8 mouse cellular contexts compared by ENCODE assay signal in the genomic region with DNA sequence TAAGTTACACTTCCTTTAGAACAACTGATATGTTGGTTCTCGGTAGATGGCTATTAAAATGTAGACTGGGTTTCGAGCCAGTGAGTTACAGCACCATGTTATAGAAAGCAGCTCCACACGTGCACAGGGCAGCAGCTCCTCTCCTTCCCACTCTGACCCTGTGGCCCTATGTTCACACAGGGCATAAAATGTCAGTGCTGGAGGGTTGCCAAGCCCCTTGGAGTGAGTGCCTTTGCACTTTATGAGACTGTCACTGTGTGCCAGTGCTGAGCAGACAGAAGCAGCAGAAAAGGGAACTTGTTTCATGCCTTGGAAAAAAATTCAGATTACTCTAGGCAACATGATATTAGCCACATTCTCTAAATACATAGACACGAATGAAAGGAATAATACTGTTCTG. TPM values are rescaled to one million over a fixed set of nuclear protein-coding genes. Genes with fewer than 3 reads are reported as not detected.
DNase-seq lines count a peak whose midpoint lies in the region; ATAC-seq and TF ChIP-seq lines count a peak whose summit lies in the region.

No protein-coding gene starts in this region.

- H3K36me3 ChIP-seq in embryonic facial prominence, embryonic 12.5 days = no peaks in the 10 kb centered on the region
- no peaks in the 10 kb centered on the region for H3K36me3 ChIP-seq in embryonic facial prominence, embryonic 10.5 days (replicated peaks)
- no peaks in the 10 kb centered on the region for H3K36me3 ChIP-seq in G1E (replicated peaks)
- no peaks in the 10 kb centered on the region for H3K36me3 ChIP-seq in kidney, embryonic 15.5 days
- H3K36me3 ChIP-seq in midbrain, embryonic 13.5 days = no peaks in the 10 kb centered on the region

- no peak overlapping the region for H3K9ac ChIP-seq in embryonic facial prominence, embryonic 12.5 days
- no peak overlapping the region for H3K9ac ChIP-seq in kidney, embryonic 15.5 days
- no peak overlapping the region for H3K9ac ChIP-seq in midbrain, embryonic 13.5 days (replicated peaks)

- H3K4me1 ChIP-seq in embryonic facial prominence, embryonic 12.5 days = 0 out of 2 replicates have a peak, but pooled peaks cover 4% of the 10 kb centered on the region
- H3K4me1 ChIP-seq in embryonic facial prominence, embryonic 10.5 days = no peaks in the 10 kb centered on the region
- no peaks in the 10 kb centered on the region for H3K4me1 ChIP-seq in G1E (ENCODE audit: insufficient read depth, low read depth, low read length)
- H3K4me1 ChIP-seq in kidney, embryonic 15.5 days = no peaks in the 10 kb centered on the region; the same call in 1 of the 2 replicates
- no peaks in the 10 kb centered on the region for H3K4me1 ChIP-seq in midbrain, embryonic 13.5 days (replicated peaks)

- no peaks in the 10 kb centered on the region for H3K27me3 ChIP-seq in embryonic facial prominence, embryonic 12.5 days
- H3K27me3 ChIP-seq in embryonic facial prominence, embryonic 10.5 days (replicated peaks; ENCODE audit: low read depth, poor library complexity, severe bottlenecking) = no peaks in the 10 kb centered on the region
- no peaks in the 10 kb centered on the region for H3K27me3 ChIP-seq in G1E (ENCODE audit: insufficient read depth, low read length)
- no peaks in the 10 kb centered on the region for H3K27me3 ChIP-seq in kidney, embryonic 15.5 days
- H3K27me3 ChIP-seq in midbrain, embryonic 13.5 days = no peaks in the 10 kb centered on the region

- H3K4me3 ChIP-seq in embryonic facial prominence, embryonic 12.5 days = no peak overlapping the region
- H3K4me3 ChIP-seq in embryonic facial prominence, embryonic 10.5 days = no peak overlapping the region
- H3K4me3 ChIP-seq in G1E (ENCODE audit: low read depth, low read length) = no peak overlapping the region
- H3K4me3 ChIP-seq in kidney, embryonic 15.5 days (replicated peaks) = no peak overlapping the region
- no peak overlapping the region for H3K4me3 ChIP-seq in midbrain, embryonic 13.5 days (replicated peaks)

- no peaks in the 10 kb centered on the region for H3K9me3 ChIP-seq in embryonic facial prominence, embryonic 12.5 days
- no peaks in the 10 kb centered on the region for H3K9me3 ChIP-seq in embryonic facial prominence, embryonic 10.5 days
- H3K9me3 ChIP-seq in G1E (replicated peaks) = no peaks in the 10 kb centered on the region; the same call in 1 of the 2 replicates
- no peaks in the 10 kb centered on the region for H3K9me3 ChIP-seq in kidney, embryonic 15.5 days (replicated peaks)
- H3K9me3 ChIP-seq in midbrain, embryonic 13.5 days = no peaks in the 10 kb centered on the region

- DNase-seq in embryonic facial prominence, embryonic 10.5 days (ENCODE audit: low spot score) = no peak
- DNase-seq in G1E (ENCODE audit: low spot score) = no peak
- peak; percentile 40 for DNase-seq in skeletal muscle tissue, adult 2 months (ENCODE audit: low read depth, low spot score)

- TF ChIP-seq CTCF in G1E (IDR thresholded peaks at IDR 0.05; ENCODE audit: low read depth, low read length) = no peak

- WGBS in embryonic facial prominence, embryonic 12.5 days = 43% methylated on average over 4 of the region's 4 CpGs
- 63% methylated on average over 4 of the region's 4 CpGs for WGBS in embryonic facial prominence, embryonic 10.5 days
- 18% methylated on average over 4 of the region's 4 CpGs for WGBS in kidney, embryonic 15.5 days
- WGBS in midbrain, embryonic 13.5 days = 73% methylated on average over 4 of the region's 4 CpGs

- H3K4me2 ChIP-seq in embryonic facial prominence, embryonic 12.5 days (replicated peaks) = no peak overlapping the region
- no peak overlapping the region for H3K4me2 ChIP-seq in kidney, embryonic 15.5 days
- no peak overlapping the region for H3K4me2 ChIP-seq in midbrain, embryonic 13.5 days (replicated peaks)

- 0 out of 2 replicates have a peak, but pooled peaks have one; percentile 52 for ATAC-seq in embryonic facial prominence, embryonic 12.5 days (ENCODE audit: insufficient number of reproducible peaks, insufficient read depth, low FRiP score, low TSS enrichment)
- ATAC-seq in G1E (ENCODE audit: extremely low read depth, insufficient number of reproducible peaks, low FRiP score, poor library complexity, severe bottlenecking) = 0 out of 2 replicates have a peak, but pooled peaks have one; percentile 8
- ATAC-seq in common myeloid progenitor, adult 5-6 weeks (replicated peaks; ENCODE audit: low read depth, poor library complexity, severe bottlenecking) = peak; percentile 83
- ATAC-seq in kidney, embryonic 15.5 days (replicated peaks; ENCODE audit: low FRiP score) = peak; percentile 89
- ATAC-seq in midbrain, embryonic 13.5 days = no peak
- ATAC-seq in megakaryocyte-erythroid progenitor cell, adult 5-6 weeks (replicated peaks; ENCODE audit: low FRiP score, low TSS enrichment, poor library complexity, severe bottlenecking) = no peak

- no peak overlapping the region for H3K27ac ChIP-seq in embryonic facial prominence, embryonic 12.5 days
- no peak overlapping the region for H3K27ac ChIP-seq in embryonic facial prominence, embryonic 10.5 days (replicated peaks)
- no peak overlapping the region for H3K27ac ChIP-seq in kidney, embryonic 15.5 days
- no peak overlapping the region for H3K27ac ChIP-seq in midbrain, embryonic 13.5 days

RNA-seq across cellular contexts. Expression of a gene that starts 47.8 kb away (rescaled TPM):
- polyA plus RNA-seq in embryonic facial prominence, embryonic 12.5 days (2016; fragmentation: Nextera tagmentation; extraction: Ambion mirVana) = 15.9 and 18.4 TPM in 2 replicates
- 6.0 and 8.4 TPM in 2 replicates for polyA plus RNA-seq in embryonic facial prominence, embryonic 10.5 days (2016; fragmentation: Nextera tagmentation; extraction: Ambion mirVana)
- not detected in 2 replicates for total RNA-seq in G1E (2014; fragmentation: Nextera tagmentation)
- total RNA-seq in G1E (2017) = 0.46 and 0.66 TPM in 2 replicates
- not detected in 2 replicates for polyA plus RNA-seq in G1E (2012)
- 0.29 and 0.59 TPM in 2 replicates for total RNA-seq in common myeloid progenitor, adult 5-6 weeks (2017)
- 3.9 and 4.5 TPM in 2 replicates for polyA plus RNA-seq in kidney, embryonic 15.5 days (2015; fragmentation: Nextera tagmentation; extraction: Ambion mirVana)
- 78.4 and 82.4 TPM in 2 replicates for polyA plus RNA-seq in midbrain, embryonic 13.5 days (2015; fragmentation: Nextera tagmentation; extraction: Ambion mirVana)
- not detected in 2 replicates for total RNA-seq in megakaryocyte-erythroid progenitor cell, adult 5-6 weeks (2014; fragmentation: Nextera tagmentation)
- total RNA-seq in megakaryocyte-erythroid progenitor cell, adult 5-6 weeks (2017) = 0.42 TPM in 1 of 2 replicates, not detected in the other

Comparison
In these comparisons a context has a peak if more than half of its experiments do, and no peak if none do; other contexts are left out.
1. ATAC-seq: peak in embryonic facial prominence, embryonic 12.5 days (single experiment), G1E (single experiment), common myeloid progenitor, adult 5-6 weeks (single experiment) and kidney, embryonic 15.5 days (single experiment); none in midbrain, embryonic 13.5 days (single experiment) and megakaryocyte-erythroid progenitor cell, adult 5-6 weeks (single experiment).